Mouse (Mus musculus) lung, embryonic 16.5 days (tissue): ENCODE data around the gene Tnks2. TPM values are rescaled to one million over a fixed set of nuclear protein-coding genes. Genes with fewer than 3 reads are reported as not detected.

Experiments
- ATAC-seq: fragments of 200-750 bp; cut with Nextera tagmentation; 2 replicates; pipeline ENCODE4 v1.8.0; 2017; ENCODE audit warnings: low read depth, mild to moderate bottlenecking, moderate library complexity
- H3K27ac ChIP-seq: fragments of 300-500 bp; sonication (generic); 2 replicates; pipeline ENCODE4 v1.5.1; 2014; ENCODE audit warnings: mild to moderate bottlenecking, control low read depth, low read length
- H3K27me3 ChIP-seq: fragments of 300-500 bp; sonication (generic); 2 replicates; pipeline ENCODE4 v1.6.1; 2014; ENCODE audit warnings: low read depth, low read length, mixed read lengths; ENCODE audit not compliant: control insufficient read depth, insufficient read depth
- H3K36me3 ChIP-seq: fragments of 300-500 bp; sonication (generic); 2 replicates; pipeline ENCODE4 v1.6.1; 2014; ENCODE audit warnings: low read length; ENCODE audit not compliant: control insufficient read depth, insufficient read depth
- H3K4me1 ChIP-seq: fragments of 300-500 bp; sonication (generic); replicated peaks from 2 replicates; pipeline ENCODE4 v1.6.1; 2014; ENCODE audit warnings: low read length, mixed read lengths; ENCODE audit not compliant: control insufficient read depth, insufficient read depth
- H3K4me2 ChIP-seq: fragments of 300-500 bp; sonication (generic); 2 replicates; pipeline ENCODE4 v1.6.1; 2014; ENCODE audit warnings: low read depth, low read length, control low read depth
- H3K4me3 ChIP-seq: fragments of 300-500 bp; sonication (generic); 2 replicates; pipeline ENCODE4 v1.5.1; 2014; ENCODE audit warnings: mild to moderate bottlenecking, low read length, control low read depth
- H3K9ac ChIP-seq: fragments of 300-500 bp; sonication (generic); 2 replicates; pipeline ENCODE4 v1.6.1; 2014; ENCODE audit warnings: low read length, control low read depth
- H3K9me3 ChIP-seq: fragments of 300-500 bp; sonication (generic); 2 replicates; pipeline ENCODE4 v1.6.1; 2016; ENCODE audit warnings: low read length; ENCODE audit not compliant: control insufficient read depth
- WGBS: fragments of 180-500 bp; shearing (Covaris S2); extraction: QIAGEN DNeasy Blood & Tissue Kit; methylation state at CpG from one replicate; pipeline ENCODE4 v1.1.7; 2014; 5-methylcytosine and 5-hydroxymethylcytosine counted together
- polyA plus RNA-seq: library from polyadenylated mRNA; unstranded; fragments of >200 nt; fragmentation: Nextera tagmentation; extraction: Ambion mirVana; gene quantifications from 2 replicates; pipeline ENCODE4 v1.2.1, GENCODE M21; 2015

Gene Tnks2
- polyA plus RNA-seq, 1 experiment from 2014 or later = 31.5 TPM

DNA sequence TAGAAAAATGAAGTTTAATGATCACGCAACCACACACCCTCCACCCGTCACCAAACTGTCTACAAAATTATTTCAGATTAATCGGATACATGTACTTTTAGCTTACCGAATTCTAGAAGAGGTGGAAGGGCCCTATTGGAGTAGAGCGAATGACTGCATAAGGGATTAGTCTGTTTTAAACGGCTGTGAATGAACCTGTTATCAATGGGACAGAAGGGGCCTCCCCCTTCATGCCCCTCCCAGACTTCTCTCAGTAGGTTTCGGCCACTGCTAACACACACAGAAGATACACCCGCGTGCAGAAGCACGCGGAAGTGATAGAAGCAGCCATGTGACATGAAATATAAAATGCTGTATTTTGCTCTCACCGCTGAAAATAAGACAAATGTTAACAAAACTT lies 85.4 kb downstream of the Tnks2 start, which contains the start of gene Fgfbp3:
Gene Fgfbp3, minus strand, starts transcription at position 150 of the 400 bp plus-strand sequence.
- no peaks in the 10 kb centered on the region for H3K9me3 ChIP-seq
- 8% methylated on average over 12 of the region's 12 CpGs for WGBS
- H3K4me2 ChIP-seq = peak within 1 kb of the TSS; percentile 85
- peaks cover 11% of the 10 kb centered on the region for H3K4me1 ChIP-seq
- no peak for ATAC-seq
- H3K4me3 ChIP-seq = peak within 1 kb of the TSS; percentile 98
- no peaks in the 10 kb centered on the region for H3K27me3 ChIP-seq
- H3K9ac ChIP-seq = peak within 1 kb of the TSS; percentile 95
- peak within 1 kb of the TSS; percentile 97 for H3K27ac ChIP-seq
- no peaks in the 10 kb centered on the region for H3K36me3 ChIP-seq

DNA sequence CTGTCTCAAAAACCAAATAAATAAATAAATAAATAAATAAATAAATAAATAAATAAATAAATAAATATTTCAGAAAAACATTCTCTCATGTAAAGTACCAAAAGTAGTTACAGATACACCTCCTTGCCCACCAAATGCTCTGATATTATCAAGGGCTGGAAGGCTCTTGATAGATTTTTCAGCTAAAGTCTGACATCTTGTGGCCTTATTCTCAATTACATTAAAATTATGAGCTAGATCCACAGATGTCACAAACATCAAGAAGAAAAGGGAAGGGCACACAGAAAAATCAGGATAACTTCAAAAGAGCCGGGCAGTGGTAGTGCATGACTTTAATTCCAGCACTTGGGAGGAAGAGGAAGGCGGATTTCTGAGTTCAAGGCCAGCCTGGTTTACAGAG lies 88.0 kb downstream of the Tnks2 start:
- no peak for ATAC-seq
- no peak overlapping the region for H3K4me3 ChIP-seq
- H3K9ac ChIP-seq = no peak overlapping the region
- no peaks in the 10 kb centered on the region for H3K36me3 ChIP-seq
- WGBS = 12% methylated on average over 2 of the region's 2 CpGs
- H3K4me1 ChIP-seq = peaks cover 17% of the 10 kb centered on the region
- H3K4me2 ChIP-seq = no peak overlapping the region
- no peaks in the 10 kb centered on the region for H3K27me3 ChIP-seq
- no peaks in the 10 kb centered on the region for H3K9me3 ChIP-seq
- H3K27ac ChIP-seq = peak overlapping the region; percentile 40

GRCm38 (mm10) chr19:36922936-36923335 lies 88.9 kb downstream of the Tnks2 start:
- Histone ChIP-seq H3K4me1 (peaks cover 18% of the 10 kb centered on the region), H3K9ac (no peak overlapping the region), H3K4me2 (no peak overlapping the region), H3K9me3 (no peaks in the 10 kb centered on the region), H3K27ac (peak overlapping the region; percentile 73), H3K4me3 (no peak overlapping the region), H3K36me3 (no peaks in the 10 kb centered on the region), H3K27me3 (no peaks in the 10 kb centered on the region)
- peak; percentile 18; the same call in 1 of the 2 replicates for ATAC-seq
- 42% methylated on average over 3 of the region's 3 CpGs for WGBS

DNA sequence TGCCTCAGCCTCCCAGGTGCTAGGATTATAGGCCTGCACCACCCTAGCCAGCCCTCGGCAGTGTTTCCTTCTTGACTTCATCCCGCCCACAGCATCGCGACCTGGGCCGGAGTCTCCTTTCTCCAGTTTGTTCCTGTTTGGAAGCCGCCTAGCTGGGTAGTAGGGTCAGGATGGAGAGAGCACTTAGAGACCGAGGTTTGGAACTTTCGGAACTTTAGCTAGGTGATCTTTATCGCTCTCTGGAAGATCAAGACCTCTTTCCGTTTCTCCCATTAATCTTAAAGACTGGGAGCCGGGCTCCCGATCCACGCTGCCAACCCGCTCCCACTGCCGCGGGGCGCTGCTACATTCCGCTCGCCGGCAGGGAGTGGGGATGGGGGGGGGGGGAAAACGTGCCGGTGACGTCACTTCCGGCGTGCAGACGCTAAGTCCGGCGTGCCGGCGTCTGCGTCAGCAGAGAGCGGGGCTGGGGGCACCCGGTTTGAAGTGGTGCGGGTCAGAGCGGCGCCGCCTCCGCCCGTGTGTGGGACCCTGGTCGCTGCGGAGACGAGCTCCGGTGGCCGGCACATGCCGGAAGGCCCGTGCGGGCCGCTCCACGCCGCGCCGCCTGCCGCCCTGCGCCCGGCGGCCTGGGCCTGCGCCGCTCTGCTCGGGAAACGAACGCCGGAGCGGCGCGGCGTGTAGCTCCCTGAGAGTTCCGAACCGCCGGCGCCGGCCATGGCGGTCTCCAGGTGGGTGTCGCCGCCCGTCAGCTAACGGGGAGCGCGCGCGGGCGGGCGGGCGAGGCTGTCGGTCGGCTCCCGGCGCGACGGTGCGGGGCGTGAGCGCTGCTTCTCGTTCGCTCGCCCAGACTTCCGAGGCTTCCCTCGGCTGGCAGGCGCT lies 91.9 kb downstream of the Tnks2 start, which contains the start of gene Btaf1:
Gene Btaf1, plus strand, starts transcription at position 409 of the 882 bp plus-strand sequence.
- Histone ChIP-seq H3K4me3 (peak within 1 kb of the TSS; percentile 92), H3K4me1 (peaks cover 18% of the 10 kb centered on the region), H3K4me2 (peak within 1 kb of the TSS; percentile 90), H3K27me3 (no peaks in the 10 kb centered on the region), H3K9me3 (no peaks in the 10 kb centered on the region), H3K36me3 (no peaks in the 10 kb centered on the region), H3K9ac (peak within 1 kb of the TSS; percentile 96), H3K27ac (peak within 1 kb of the TSS; percentile 95)
- WGBS = under 1% methylated on average over 79 of the region's 98 CpGs
- peak; percentile 96 for ATAC-seq

DNA sequence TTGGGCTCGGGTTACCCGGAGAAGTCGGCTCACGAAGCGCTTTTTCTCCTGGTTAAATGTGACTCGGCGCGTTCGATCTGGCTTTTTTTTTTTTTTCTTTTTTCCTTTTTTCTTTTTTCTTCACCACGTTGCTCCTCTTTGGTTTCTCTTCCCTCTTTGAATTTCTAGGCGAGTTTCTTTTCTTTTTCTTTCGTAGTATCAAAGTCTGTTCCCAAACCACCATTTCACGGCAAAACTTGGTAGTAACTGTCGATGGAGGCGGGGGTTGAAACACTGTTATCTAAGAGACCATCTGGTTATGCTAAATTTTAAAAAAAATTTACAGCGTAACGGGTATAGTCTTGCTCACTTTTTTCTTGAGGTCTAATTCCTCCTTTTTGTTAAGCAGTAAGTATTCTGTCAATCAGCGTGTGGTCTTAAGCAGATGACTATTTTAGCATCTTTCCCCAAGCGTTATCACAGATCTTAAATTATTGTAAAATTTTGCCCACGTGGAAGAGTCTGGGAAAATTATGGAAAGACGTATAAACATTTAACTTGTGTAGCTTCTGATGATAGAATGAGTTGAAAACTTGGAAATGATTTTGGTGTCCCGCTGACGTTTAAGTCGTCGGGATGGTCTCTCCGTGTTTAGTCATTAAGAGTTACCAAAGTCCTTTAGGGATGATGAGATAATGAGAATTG lies 92.7 kb downstream of the Tnks2 start:
- Histone ChIP-seq H3K4me2 (peak overlapping the region; percentile 90), H3K4me1 (peaks cover 18% of the 10 kb centered on the region), H3K27ac (peak overlapping the region; percentile 95), H3K9ac (peak overlapping the region; percentile 96), H3K36me3 (no peaks in the 10 kb centered on the region), H3K4me3 (peak overlapping the region; percentile 92), H3K9me3 (no peaks in the 10 kb centered on the region), H3K27me3 (no peaks in the 10 kb centered on the region)
- ATAC-seq = no peak
- 1% methylated on average over 26 of the region's 26 CpGs for WGBS

- H3K4me1 ChIP-seq = peaks cover 18% of the 10 kb centered on the region
- no peak overlapping the region for H3K4me3 ChIP-seq
- no peaks in the 10 kb centered on the region for H3K27me3 ChIP-seq
- H3K9ac ChIP-seq = no peak overlapping the region
- 73% methylated on average over 6 of the region's 6 CpGs for WGBS
- H3K9me3 ChIP-seq = no peaks in the 10 kb centered on the region
- no peak overlapping the region for H3K27ac ChIP-seq
- H3K4me2 ChIP-seq = no peak overlapping the region; the same call in 1 of the 2 replicates
- ATAC-seq = no peak
- no peaks in the 10 kb centered on the region for H3K36me3 ChIP-seq
Observed at GRCm38 (mm10) chr19:36927800-36928361, 93.8 kb downstream of the Tnks2 start.

- Histone ChIP-seq H3K4me2 (no peak overlapping the region), H3K9ac (no peak overlapping the region), H3K9me3 (no peaks in the 10 kb centered on the region), H3K4me1 (peaks cover 13% of the 10 kb centered on the region), H3K4me3 (no peak overlapping the region), H3K27ac (no peak overlapping the region), H3K27me3 (no peaks in the 10 kb centered on the region), H3K36me3 (no peaks in the 10 kb centered on the region)
- no peak for ATAC-seq
Observed at GRCm38 (mm10) chr19:36929816-36930215, 95.8 kb downstream of the Tnks2 start.

GRCm38 (mm10) chr19:36932097-36932496 lies 98.1 kb downstream of the Tnks2 start:
- Histone ChIP-seq H3K9ac (no peak overlapping the region), H3K4me2 (no peak overlapping the region), H3K4me1 (peaks cover 6% of the 10 kb centered on the region), H3K4me3 (no peak overlapping the region), H3K27me3 (no peaks in the 10 kb centered on the region), H3K9me3 (no peaks in the 10 kb centered on the region), H3K36me3 (no peaks in the 10 kb centered on the region), H3K27ac (no peak overlapping the region)
- no peak for ATAC-seq

DNA sequence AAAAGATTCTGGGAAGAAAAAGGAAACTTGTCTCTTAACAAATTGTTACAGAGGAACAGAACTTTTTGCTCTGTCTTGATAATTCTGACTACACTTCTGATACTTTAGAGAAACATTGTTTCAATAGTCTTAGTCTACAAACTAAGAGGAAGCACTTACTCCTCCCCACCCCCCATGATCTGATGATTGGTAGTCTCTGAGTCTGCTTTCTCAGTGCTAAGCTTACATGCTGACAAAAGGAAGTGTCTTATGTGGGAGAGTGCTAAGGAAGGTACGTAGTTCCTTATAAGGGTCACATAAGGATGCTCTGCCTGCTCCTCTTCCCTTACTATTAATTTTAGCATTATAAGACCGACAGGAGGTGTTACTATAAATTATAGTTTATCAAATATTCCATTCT lies 98.6 kb downstream of the Tnks2 start:
- Histone ChIP-seq H3K9me3 (no peaks in the 10 kb centered on the region), H3K4me3 (no peak overlapping the region), H3K36me3 (no peaks in the 10 kb centered on the region), H3K27ac (no peak overlapping the region), H3K4me2 (no peak overlapping the region), H3K4me1 (peaks cover 4% of the 10 kb centered on the region; the same call in 1 of the 2 replicates), H3K27me3 (no peaks in the 10 kb centered on the region), H3K9ac (no peak overlapping the region)
- 83% methylated on average over 2 of the region's 2 CpGs for WGBS
- no peak for ATAC-seq
